Mouse (Mus musculus) liver, adult (tissue): ENCODE measurements around the gene Tead1.

ENCODE experiments used
- GATA4 ChIP-seq: IDR thresholded peaks from 2 replicates; pipeline ENCODE4 v1.6.1; 2014; ENCODE audit warnings: mild to moderate bottlenecking, low read length; ENCODE audit not compliant: insufficient replicate concordance

Gene Tead1

GRCm38 (mm10) chr7:112678418-112679170, 524 bp upstream of the Tead1 start:
- TF ChIP-seq GATA4: no peak

- no peak for TF ChIP-seq GATA4
These were observed 561 bp downstream of the Tead1 start for GRCm38 (mm10) chr7:112679513-112680245.

- TF ChIP-seq GATA4: no peak
These were observed 1.6 kb downstream of the Tead1 start for GRCm38 (mm10) chr7:112680498-112681251.

GRCm38 (mm10) chr7:112684626-112685561, 5.8 kb downstream of the Tead1 start:
- no peak for TF ChIP-seq GATA4

GRCm38 (mm10) chr7:112685993-112686392, 6.9 kb downstream of the Tead1 start:
- no peak for TF ChIP-seq GATA4

GRCm38 (mm10) chr7:112686586-112686985, 7.5 kb downstream of the Tead1 start:
- TF ChIP-seq GATA4: no peak

- TF ChIP-seq GATA4: peak; percentile 15; the same call in 1 of the 2 replicates
These were observed 9.4 kb downstream of the Tead1 start for GRCm38 (mm10) chr7:112688425-112689001.

GRCm38 (mm10) chr7:112690836-112691781, 12.0 kb downstream of the Tead1 start:
- no peak for TF ChIP-seq GATA4

GRCm38 (mm10) chr7:112693566-112693965, 14.4 kb downstream of the Tead1 start:
- no peak for TF ChIP-seq GATA4

GRCm38 (mm10) chr7:112696777-112697161, 17.7 kb downstream of the Tead1 start:
- TF ChIP-seq GATA4: no peak

GRCm38 (mm10) chr7:112697162-112697841, 18.2 kb downstream of the Tead1 start:
- TF ChIP-seq GATA4: peak; percentile 71; the same call in 1 of the 2 replicates

GRCm38 (mm10) chr7:112700082-112700481, 21.0 kb downstream of the Tead1 start:
- TF ChIP-seq GATA4: no peak

- TF ChIP-seq GATA4: no peak
These were observed 24.2 kb downstream of the Tead1 start for GRCm38 (mm10) chr7:112703341-112703740.
